Mouse (Mus musculus) inflammation-experienced regulatory T-cells, adult 6 months (primary cell): ENCODE data around the gene Rgs7. TPM values are rescaled to one million over a fixed set of nuclear protein-coding genes. Genes with fewer than 3 reads are reported as not detected.

Experiments used
- ATAC-seq: one replicate; pipeline ENCODE4 v1.8.0; 2017
- polyA plus RNA-seq, 3 experiments: library from polyadenylated mRNA; unstranded; fragments of 100-300 nt; shearing (Covaris generic); gene quantifications; one replicate each; pipeline ENCODE4 v1.2.1; 2017

The Rgs7 gene
- polyA plus RNA-seq, 3 experiments from 2014 or later, result not detected

GRCm38 (mm10) chr1:175299603-175300397 is 192.5 kb downstream of the Rgs7 start:
- ATAC-seq, result no peak

GRCm38 (mm10) chr1:175296906-175297305 is 195.4 kb downstream of the Rgs7 start:
- ATAC-seq, result no peak

GRCm38 (mm10) chr1:175290072-175290471 is 202.2 kb downstream of the Rgs7 start:
- ATAC-seq, result no peak

GRCm38 (mm10) chr1:175262341-175262740 is 230.0 kb downstream of the Rgs7 start:
- ATAC-seq, result no peak

- no peak for ATAC-seq
Observed at GRCm38 (mm10) chr1:175259374-175259773, 232.9 kb downstream of the Rgs7 start.

- no peak for ATAC-seq
Observed at GRCm38 (mm10) chr1:175255224-175255623, 237.1 kb downstream of the Rgs7 start.

- ATAC-seq, result no peak
Observed at GRCm38 (mm10) chr1:175254724-175255123, 237.6 kb downstream of the Rgs7 start.

- ATAC-seq, result no peak
Observed at GRCm38 (mm10) chr1:175242135-175242534, 250.2 kb downstream of the Rgs7 start.

- no peak for ATAC-seq
Observed at GRCm38 (mm10) chr1:175240137-175240536, 252.2 kb downstream of the Rgs7 start.

GRCm38 (mm10) chr1:175221593-175222500 is 270.5 kb downstream of the Rgs7 start:
- ATAC-seq, result no peak

GRCm38 (mm10) chr1:175219563-175219962 is 272.7 kb downstream of the Rgs7 start:
- no peak for ATAC-seq

- no peak for ATAC-seq
Observed at GRCm38 (mm10) chr1:175207004-175207403, 285.3 kb downstream of the Rgs7 start.

- ATAC-seq, result no peak
Observed at GRCm38 (mm10) chr1:175205633-175206032, 286.7 kb downstream of the Rgs7 start.

- no peak for ATAC-seq
Observed at GRCm38 (mm10) chr1:175203544-175203943, 288.8 kb downstream of the Rgs7 start.

- ATAC-seq, result no peak
Observed at GRCm38 (mm10) chr1:175202902-175203301, 289.4 kb downstream of the Rgs7 start.

GRCm38 (mm10) chr1:175198881-175199280 is 293.4 kb downstream of the Rgs7 start:
- no peak for ATAC-seq

GRCm38 (mm10) chr1:175195806-175196205 is 296.5 kb downstream of the Rgs7 start:
- no peak for ATAC-seq

GRCm38 (mm10) chr1:175188186-175188585 is 304.1 kb downstream of the Rgs7 start:
- ATAC-seq, result no peak

GRCm38 (mm10) chr1:175185211-175185610 is 307.1 kb downstream of the Rgs7 start:
- no peak for ATAC-seq

- ATAC-seq, result no peak
Observed at GRCm38 (mm10) chr1:175184736-175185135, 307.6 kb downstream of the Rgs7 start.

GRCm38 (mm10) chr1:175178733-175179132 is 313.6 kb downstream of the Rgs7 start:
- no peak for ATAC-seq

GRCm38 (mm10) chr1:175174918-175175675 is 317.2 kb downstream of the Rgs7 start:
- no peak for ATAC-seq

GRCm38 (mm10) chr1:175155469-175155868 is 336.8 kb downstream of the Rgs7 start:
- ATAC-seq, result no peak
